Mouse (Mus musculus) kidney, embryonic 14.5 days (tissue): Measurements from ENCODE around the gene Itpr3. TPM values are rescaled to one million over a fixed set of nuclear protein-coding genes. Genes with fewer than 3 reads are reported as not detected.
A peak's percentile ranks its signal among the peaks of the same experiment; 100 is the strongest.

Source experiments
- ATAC-seq: fragments of 200-750 bp; cut with Nextera tagmentation; 2 replicates; pipeline ENCODE4 v1.8.0; 2017; ENCODE audit warnings: moderate number of reproducible peaks, mild to moderate bottlenecking, moderate TSS enrichment, moderate library complexity; ENCODE audit not compliant: low FRiP score, low TSS enrichment
- H3K27ac ChIP-seq: fragments of 300-500 bp; sonication (generic); 2 replicates; pipeline ENCODE4 v1.5.1; 2014; ENCODE audit warnings: low read depth, mild to moderate bottlenecking, low read length, moderate library complexity, mixed read lengths
- H3K27me3 ChIP-seq: fragments of 300-500 bp; sonication (generic); 2 replicates; pipeline ENCODE4 v1.6.1; 2014; ENCODE audit warnings: mild to moderate bottlenecking, low read length; ENCODE audit not compliant: control insufficient read depth, insufficient read depth
- H3K36me3 ChIP-seq: fragments of 300-500 bp; sonication (generic); 2 replicates; pipeline ENCODE4 v1.6.1; 2014; ENCODE audit warnings: low read length, mixed read lengths; ENCODE audit not compliant: control insufficient read depth, insufficient read depth
- H3K4me1 ChIP-seq: fragments of 300-500 bp; sonication (generic); 2 replicates; pipeline ENCODE4 v1.6.1; 2014; ENCODE audit warnings: low read length, mixed read lengths; ENCODE audit not compliant: control insufficient read depth, insufficient read depth
- H3K4me2 ChIP-seq: fragments of 300-500 bp; sonication (generic); replicated peaks from 2 replicates; pipeline ENCODE4 v1.6.1; 2014; ENCODE audit warnings: low read depth, mild to moderate bottlenecking, low read length
- H3K4me3 ChIP-seq: fragments of 300-500 bp; sonication (generic); 2 replicates; pipeline ENCODE4 v1.5.1; 2014; ENCODE audit warnings: mild to moderate bottlenecking, low read length
- H3K9ac ChIP-seq: fragments of 300-500 bp; sonication (generic); 2 replicates; pipeline ENCODE4 v1.6.1; 2014; ENCODE audit warnings: low read depth, mild to moderate bottlenecking, low read length, moderate library complexity
- H3K9me3 ChIP-seq: fragments of 300-500 bp; sonication (generic); 2 replicates; pipeline ENCODE4 v1.6.1; 2016; ENCODE audit warnings: low read length; ENCODE audit not compliant: control insufficient read depth
- WGBS: fragments of 180-500 bp; shearing (Covaris S2); extraction: QIAGEN DNeasy Blood & Tissue Kit; methylation state at CpG from one replicate; pipeline ENCODE4 v1.1.7; 2014; 5-methylcytosine and 5-hydroxymethylcytosine counted together
- polyA plus RNA-seq: library from polyadenylated mRNA; unstranded; fragments of >200 nt; fragmentation: Nextera tagmentation; extraction: Ambion mirVana; gene quantifications from 2 replicates; pipeline ENCODE4 v1.2.1, GENCODE M21; 2014

The Itpr3 gene
- polyA plus RNA-seq, 1 experiment from 2014 or later: 9.9 TPM

- no peak overlapping the region for H3K27ac ChIP-seq
- 48% methylated on average over 8 of the region's 8 CpGs for WGBS
- no peak for ATAC-seq
Measured at GRCm38 (mm10) chr17:27082796-27083195, 25.7 kb downstream of the Itpr3 start.

GRCm38 (mm10) chr17:27083601-27084000, 26.5 kb downstream of the Itpr3 start:
- H3K9me3 ChIP-seq: no peaks in the 10 kb centered on the region
- H3K4me2 ChIP-seq: no peak overlapping the region
- no peak overlapping the region for H3K9ac ChIP-seq
- no peak for ATAC-seq
- no peak overlapping the region for H3K4me3 ChIP-seq
- H3K27ac ChIP-seq: no peak overlapping the region
- H3K4me1 ChIP-seq: peaks cover 11% of the 10 kb centered on the region; the same call in 1 of the 2 replicates
- H3K27me3 ChIP-seq: no peaks in the 10 kb centered on the region
- no peaks in the 10 kb centered on the region for H3K36me3 ChIP-seq
- WGBS: 78% methylated on average over 9 of the region's 9 CpGs

More at GRCm38 (mm10) chr17:27082796-27083195, 25.7 kb downstream of the Itpr3 start:
- Histone ChIP-seq H3K9ac (no peak overlapping the region), H3K4me1 (peaks cover 11% of the 10 kb centered on the region; the same call in 1 of the 2 replicates), H3K9me3 (0 out of 2 replicates have a peak, but pooled peaks cover 3% of the 10 kb centered on the region), H3K36me3 (no peaks in the 10 kb centered on the region), H3K27me3 (no peaks in the 10 kb centered on the region), H3K4me2 (no peak overlapping the region), H3K4me3 (no peak overlapping the region)

DNA sequence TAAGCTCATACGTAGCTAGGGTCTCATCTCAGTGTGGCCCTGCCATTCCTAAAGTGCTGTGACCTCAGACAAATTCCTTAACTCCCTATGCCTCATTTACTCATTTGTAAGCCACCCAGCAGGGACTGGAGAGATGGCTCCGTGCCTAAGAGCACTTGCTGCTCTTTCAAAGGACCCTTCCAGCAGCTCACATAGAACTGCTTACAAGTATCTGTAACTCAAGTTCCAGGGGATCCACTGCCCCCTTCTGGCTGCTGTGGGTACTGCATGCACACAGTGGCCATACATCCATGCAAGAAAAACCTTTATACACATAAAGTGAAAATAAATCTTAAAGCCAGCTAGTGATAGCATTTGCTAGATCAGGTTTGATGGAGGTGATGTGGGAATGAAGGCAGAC, 28.6 kb downstream of the Itpr3 start:
- WGBS: 80% methylated on average over 2 of the region's 2 CpGs
- Histone ChIP-seq H3K36me3 (no peaks in the 10 kb centered on the region), H3K4me3 (no peak overlapping the region), H3K27me3 (no peaks in the 10 kb centered on the region), H3K4me1 (peaks cover 4% of the 10 kb centered on the region; the same call in 1 of the 2 replicates), H3K27ac (no peak overlapping the region), H3K4me2 (no peak overlapping the region), H3K9ac (no peak overlapping the region), H3K9me3 (no peaks in the 10 kb centered on the region)
- ATAC-seq: no peak

- Histone ChIP-seq H3K27me3 (no peaks in the 10 kb centered on the region), H3K4me3 (no peak overlapping the region), H3K27ac (no peak overlapping the region), H3K4me1 (no peaks in the 10 kb centered on the region; the same call in 1 of the 2 replicates), H3K36me3 (peaks cover 7% of the 10 kb centered on the region), H3K9ac (no peak overlapping the region), H3K4me2 (no peak overlapping the region), H3K9me3 (no peaks in the 10 kb centered on the region)
- WGBS: 34% methylated on average over 12 of the region's 12 CpGs
- ATAC-seq: no peak
Measured at GRCm38 (mm10) chr17:27087426-27087825, 30.3 kb downstream of the Itpr3 start.

DNA sequence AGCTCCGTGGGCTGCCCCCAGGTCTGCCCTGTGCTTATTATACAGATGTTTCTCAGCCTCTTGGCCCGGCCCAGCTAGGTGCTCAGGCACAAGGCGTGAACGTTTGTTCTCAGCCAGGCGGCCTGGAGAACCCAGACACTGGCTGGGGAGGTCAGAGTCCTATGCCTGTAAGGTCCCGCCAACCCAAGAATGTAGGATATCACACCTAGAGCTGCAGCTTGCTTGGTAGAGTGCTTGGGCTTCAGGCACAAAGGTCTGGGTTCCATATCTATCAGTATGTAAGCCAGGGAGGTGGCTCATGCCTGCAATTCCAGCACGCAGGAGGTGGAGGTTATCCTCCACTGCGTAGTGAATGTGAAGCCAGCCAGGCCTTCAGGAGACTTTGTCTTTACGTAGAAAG, 33.0 kb downstream of the Itpr3 start:
- Histone ChIP-seq H3K27me3 (no peaks in the 10 kb centered on the region), H3K4me1 (no peaks in the 10 kb centered on the region), H3K27ac (no peak overlapping the region), H3K4me3 (no peak overlapping the region), H3K9ac (no peak overlapping the region), H3K36me3 (peaks cover 13% of the 10 kb centered on the region), H3K4me2 (no peak overlapping the region), H3K9me3 (no peaks in the 10 kb centered on the region)
- 64% methylated on average over 9 of the region's 9 CpGs for WGBS
- no peak for ATAC-seq

GRCm38 (mm10) chr17:27095690-27096089, 38.6 kb downstream of the Itpr3 start:
- peak; percentile 44; the same call in 1 of the 2 replicates for ATAC-seq
- Histone ChIP-seq H3K27me3 (no peaks in the 10 kb centered on the region), H3K4me1 (no peaks in the 10 kb centered on the region), H3K27ac (no peak overlapping the region), H3K9me3 (no peaks in the 10 kb centered on the region), H3K4me2 (no peak overlapping the region), H3K9ac (no peak overlapping the region), H3K4me3 (no peak overlapping the region), H3K36me3 (peaks cover 14% of the 10 kb centered on the region)
- WGBS: 42% methylated on average over 13 of the region's 13 CpGs

DNA sequence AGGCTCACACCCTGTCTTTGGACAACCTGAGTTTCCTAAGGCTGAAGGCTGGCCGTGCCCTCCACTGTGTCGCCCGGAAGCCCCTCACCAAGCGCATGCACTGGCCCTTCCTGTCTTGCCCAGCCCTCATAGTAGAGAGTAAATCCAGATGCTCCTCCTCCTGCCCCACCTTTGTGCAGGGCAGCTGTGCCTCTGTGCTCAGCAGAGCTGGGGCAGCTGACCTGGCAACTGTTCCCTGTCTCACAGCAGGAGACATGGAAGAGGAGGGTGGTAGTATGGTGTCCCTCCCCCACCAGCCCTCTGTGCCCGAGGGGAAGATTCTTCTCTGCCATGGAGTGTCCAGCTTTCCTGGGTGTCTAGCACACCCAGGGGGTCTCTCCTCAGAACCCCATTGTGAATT, 44.6 kb downstream of the Itpr3 start:
- Histone ChIP-seq H3K9me3 (no peaks in the 10 kb centered on the region), H3K9ac (no peak overlapping the region), H3K4me3 (no peak overlapping the region), H3K4me1 (no peaks in the 10 kb centered on the region), H3K36me3 (peaks cover 7% of the 10 kb centered on the region; the same call in 1 of the 2 replicates), H3K4me2 (no peak overlapping the region), H3K27ac (no peak overlapping the region), H3K27me3 (no peaks in the 10 kb centered on the region)
- WGBS: 71% methylated on average over 5 of the region's 5 CpGs
- ATAC-seq: no peak

DNA sequence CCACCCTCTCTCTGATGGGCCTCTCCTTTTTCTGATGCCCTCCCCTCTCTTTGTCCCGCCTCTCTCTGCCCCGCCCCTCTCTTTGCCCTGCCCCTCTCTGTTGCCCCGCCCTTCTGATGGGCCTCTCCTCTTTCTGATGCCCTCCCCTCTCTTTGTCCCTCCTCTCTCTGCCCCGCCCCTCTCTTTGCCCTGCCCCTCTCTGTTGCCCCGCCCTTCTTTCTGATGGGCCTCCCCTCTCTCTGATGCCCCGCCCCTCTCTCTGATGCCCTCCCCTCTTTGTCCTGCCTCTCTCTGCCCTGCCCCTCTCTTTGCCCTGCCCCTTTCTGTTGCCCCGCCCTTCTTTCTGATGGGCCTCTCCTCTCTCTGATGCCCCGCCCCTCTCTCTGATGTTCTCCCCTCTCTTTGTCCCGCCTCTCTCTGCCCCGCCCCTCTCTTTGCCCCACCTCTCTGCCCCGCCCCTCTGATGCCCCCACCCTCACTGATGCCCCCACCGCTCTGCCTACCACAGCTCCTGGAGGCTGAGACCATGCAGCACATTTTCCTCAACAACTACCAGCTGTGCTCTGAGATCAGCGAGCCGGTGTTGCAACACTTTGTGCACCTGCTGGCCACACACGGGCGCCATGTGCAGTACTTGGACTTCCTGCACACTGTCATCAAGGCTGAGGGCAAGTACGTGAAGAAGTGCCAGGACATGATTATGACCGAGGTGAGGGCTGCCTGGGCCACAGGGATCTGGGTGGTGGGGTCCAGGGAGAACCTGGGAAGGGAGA, 48.8 kb downstream of the Itpr3 start:
- 76% methylated on average over 18 of the region's 18 CpGs for WGBS
- Histone ChIP-seq H3K27ac (no peak overlapping the region), H3K4me3 (no peak overlapping the region), H3K36me3 (peaks cover 17% of the 10 kb centered on the region; the same call in 1 of the 2 replicates), H3K4me2 (no peak overlapping the region), H3K9me3 (no peaks in the 10 kb centered on the region), H3K9ac (no peak overlapping the region), H3K4me1 (no peaks in the 10 kb centered on the region), H3K27me3 (no peaks in the 10 kb centered on the region)
- ATAC-seq: no peak

DNA sequence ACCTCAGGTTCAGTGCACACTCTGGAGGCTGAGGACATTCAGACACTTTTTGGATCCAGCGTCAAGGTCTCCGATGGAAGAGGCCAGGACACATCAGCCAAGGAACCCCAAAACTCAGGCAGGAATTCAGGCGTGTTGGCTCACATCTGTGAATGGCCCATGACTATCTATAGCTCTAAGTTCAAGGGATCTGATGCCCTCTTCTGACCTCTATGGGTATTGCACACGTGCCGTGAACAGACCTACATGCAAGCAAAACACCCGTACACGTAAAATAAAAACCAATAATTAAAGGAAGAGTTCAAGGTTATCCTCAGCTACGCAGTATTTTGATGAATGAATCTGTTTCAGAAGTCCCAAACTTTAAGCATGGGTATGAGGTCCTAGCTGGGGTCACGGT, 49.6 kb downstream of the Itpr3 start:
- Histone ChIP-seq H3K36me3 (peaks cover 21% of the 10 kb centered on the region; the same call in 1 of the 2 replicates), H3K9ac (no peak overlapping the region), H3K27me3 (no peaks in the 10 kb centered on the region), H3K4me1 (no peaks in the 10 kb centered on the region), H3K4me2 (no peak overlapping the region), H3K9me3 (no peaks in the 10 kb centered on the region), H3K27ac (no peak overlapping the region), H3K4me3 (no peak overlapping the region)
- 87% methylated on average over 9 of the region's 9 CpGs for WGBS
- no peak for ATAC-seq
